Comparison of ENCODE assay signal across 9 mouse cellular contexts in the genomic region with DNA sequence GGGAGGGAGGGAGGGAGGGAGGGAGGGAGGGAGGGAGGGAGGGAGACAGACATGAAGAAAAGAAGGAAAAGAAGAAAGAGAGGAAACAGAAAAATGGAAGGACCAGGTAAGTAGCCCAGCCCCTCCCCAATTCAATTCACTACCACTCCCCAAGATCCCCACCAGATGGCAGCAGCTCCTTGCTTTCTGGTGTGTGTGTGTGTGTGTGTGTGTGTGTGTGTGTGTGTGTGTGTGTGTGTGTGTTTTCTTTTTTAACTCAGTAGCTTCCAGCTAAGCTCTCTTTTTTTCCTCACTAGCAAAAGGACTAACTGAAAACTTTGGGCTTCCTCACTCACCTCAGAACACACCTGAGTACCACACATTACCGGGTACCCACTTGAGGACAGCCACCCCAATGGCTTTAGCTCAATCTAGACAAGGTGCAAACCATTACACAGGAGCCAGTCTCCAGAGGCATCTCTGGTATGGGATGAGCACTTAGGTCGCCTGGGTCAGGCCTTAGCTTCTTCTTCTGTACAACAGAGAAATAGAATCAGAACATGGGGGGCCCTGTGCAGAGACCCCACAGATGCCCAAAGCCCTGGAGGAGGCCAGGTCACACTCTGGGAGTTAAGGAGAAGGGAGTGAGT.
DNase-seq lines count a peak whose midpoint lies in the region; ATAC-seq and TF ChIP-seq lines count a peak whose summit lies in the region.
"Had no signal": no experiment of that assay in that cellular context is flagged by ENCODE, and none has a peak within 500 bp of the region (broad histone marks: within the 10 kb centered on the region; RNA-seq: fewer than 3 reads in every experiment).

No protein-coding gene starts in this region.

- no peaks in the 10 kb centered on the region for H3K36me3 ChIP-seq in heart, postnatal 0 days (replicated peaks; ENCODE audit: control insufficient read depth, insufficient read depth, low read length)
- H3K36me3 ChIP-seq in heart, embryonic 10.5 days: no peaks in the 10 kb centered on the region
- H3K36me3 ChIP-seq in hindbrain, postnatal 0 days (ENCODE audit: insufficient read depth, low read length): no peaks in the 10 kb centered on the region
- no peaks in the 10 kb centered on the region for H3K36me3 ChIP-seq in liver, embryonic 13.5 days
- no peaks in the 10 kb centered on the region for H3K36me3 ChIP-seq in neural tube, embryonic 14.5 days (ENCODE audit: control insufficient read depth, insufficient read depth, low read length)
- H3K36me3 ChIP-seq: limb, embryonic 12.5 days had no signal

- TF ChIP-seq EP300 in heart, postnatal 0 days (IDR thresholded peaks at IDR 0.05; ENCODE audit: low read depth): no peak

- no peak overlapping the region for H3K4me3 ChIP-seq in heart, postnatal 0 days (ENCODE audit: low read depth, low read length)
- no peak overlapping the region for H3K4me3 ChIP-seq in heart, embryonic 10.5 days
- H3K4me3 ChIP-seq in hindbrain, postnatal 0 days (ENCODE audit: low read length): no peak overlapping the region
- H3K4me3 ChIP-seq in liver, embryonic 13.5 days (replicated peaks): no peak overlapping the region
- no peak overlapping the region for H3K4me3 ChIP-seq in neural tube, embryonic 14.5 days (ENCODE audit: low read depth, low read length)
- H3K4me3 ChIP-seq: limb, embryonic 12.5 days had no signal

- no peaks in the 10 kb centered on the region for H3K4me1 ChIP-seq in heart, postnatal 0 days (ENCODE audit: control insufficient read depth, insufficient read depth)
- no peaks in the 10 kb centered on the region for H3K4me1 ChIP-seq in heart, embryonic 10.5 days
- H3K4me1 ChIP-seq in hindbrain, postnatal 0 days (ENCODE audit: insufficient read depth, low read length): no peaks in the 10 kb centered on the region
- H3K4me1 ChIP-seq in liver, embryonic 13.5 days (replicated peaks): peaks cover 59% of the 10 kb centered on the region
- no peaks in the 10 kb centered on the region for H3K4me1 ChIP-seq in neural tube, embryonic 14.5 days (ENCODE audit: control insufficient read depth, insufficient read depth, low read length)
- H3K4me1 ChIP-seq: limb, embryonic 12.5 days had no signal

- no peak overlapping the region for H3K4me2 ChIP-seq in heart, postnatal 0 days (ENCODE audit: low read depth, low read length)
- no peak overlapping the region for H3K4me2 ChIP-seq in hindbrain, postnatal 0 days (ENCODE audit: low read depth, low read length)
- H3K4me2 ChIP-seq in liver, embryonic 13.5 days: no peak overlapping the region
- no peak overlapping the region for H3K4me2 ChIP-seq in neural tube, embryonic 14.5 days (ENCODE audit: low read depth, low read length)
- H3K4me2 ChIP-seq: limb, embryonic 12.5 days had no signal

- no peaks in the 10 kb centered on the region for H3K27me3 ChIP-seq in heart, postnatal 0 days (ENCODE audit: control insufficient read depth, insufficient read depth, low read length)
- H3K27me3 ChIP-seq in heart, embryonic 10.5 days (ENCODE audit: insufficient read depth, poor library complexity, severe bottlenecking): peaks cover 5% of the 10 kb centered on the region; the same call in 1 of the 2 replicates
- H3K27me3 ChIP-seq in hindbrain, postnatal 0 days (ENCODE audit: insufficient read depth, low read length): no peaks in the 10 kb centered on the region
- no peaks in the 10 kb centered on the region for H3K27me3 ChIP-seq in liver, embryonic 13.5 days
- no peaks in the 10 kb centered on the region for H3K27me3 ChIP-seq in neural tube, embryonic 14.5 days (ENCODE audit: control insufficient read depth, insufficient read depth, low read length)
- H3K27me3 ChIP-seq: limb, embryonic 12.5 days had no signal

- H3K27ac ChIP-seq in heart, postnatal 0 days (ENCODE audit: low read depth): no peak overlapping the region
- H3K27ac ChIP-seq in heart, embryonic 10.5 days: no peak overlapping the region
- no peak overlapping the region for H3K27ac ChIP-seq in hindbrain, postnatal 0 days
- H3K27ac ChIP-seq in liver, embryonic 13.5 days: peak overlapping the region; percentile 54
- H3K27ac ChIP-seq in neural tube, embryonic 14.5 days (ENCODE audit: low read depth, low read length): no peak overlapping the region
- H3K27ac ChIP-seq: limb, embryonic 12.5 days had no signal

- ATAC-seq in heart, postnatal 0 days (ENCODE audit: insufficient read depth, low read depth): no peak
- ATAC-seq in hindbrain, postnatal 0 days: peak; percentile 34; the same call in 1 of the 2 replicates
- ATAC-seq in liver, embryonic 13.5 days (ENCODE audit: low read depth): no peak
- peak; percentile 58 for ATAC-seq in neural tube, embryonic 14.5 days (ENCODE audit: low read depth)

- DNase-seq in heart, postnatal 0 days (ENCODE audit: low spot score): peak; percentile 10
- no peak for DNase-seq in heart, embryonic 10.5 days (ENCODE audit: low spot score)
- peak; percentile 30 for DNase-seq in MN1 (ENCODE audit: low spot score)
- DNase-seq in embryo, embryonic 10 days (ENCODE audit: low spot score): peak; percentile 62
- peak; percentile 81 for DNase-seq in hindbrain, postnatal 0 days (ENCODE audit: low spot score)
- DNase-seq in liver, embryonic 13.5 days: no peak
- DNase-seq in thymus, postnatal 36 days: peak; percentile 49 to 53

- WGBS in heart, postnatal 0 days: 45% methylated on average over 2 of the region's 2 CpGs
- WGBS in heart, embryonic 10.5 days: 55% methylated on average over 2 of the region's 2 CpGs
- WGBS in hindbrain, postnatal 0 days: 61% methylated on average over 2 of the region's 2 CpGs
- 38% methylated on average over 2 of the region's 2 CpGs for WGBS in liver, embryonic 13.5 days (ENCODE audit: insufficient replicate concordance)
- WGBS in neural tube, embryonic 14.5 days: 61% methylated on average over 2 of the region's 2 CpGs

- no peaks in the 10 kb centered on the region for H3K9me3 ChIP-seq in heart, postnatal 0 days (replicated peaks; ENCODE audit: control insufficient read depth, low read length)
- no peaks in the 10 kb centered on the region for H3K9me3 ChIP-seq in heart, embryonic 10.5 days
- no peaks in the 10 kb centered on the region for H3K9me3 ChIP-seq in hindbrain, postnatal 0 days (ENCODE audit: low read length)
- no peaks in the 10 kb centered on the region for H3K9me3 ChIP-seq in liver, embryonic 13.5 days (replicated peaks)
- no peaks in the 10 kb centered on the region for H3K9me3 ChIP-seq in neural tube, embryonic 14.5 days (ENCODE audit: control insufficient read depth, low read length)
- H3K9me3 ChIP-seq: limb, embryonic 12.5 days had no signal

- H3K9ac ChIP-seq in heart, postnatal 0 days (replicated peaks; ENCODE audit: low read depth, low read length): no peak overlapping the region
- no peak overlapping the region for H3K9ac ChIP-seq in hindbrain, postnatal 0 days (replicated peaks; ENCODE audit: low read length)
- no peak overlapping the region for H3K9ac ChIP-seq in liver, embryonic 13.5 days
- no peak overlapping the region for H3K9ac ChIP-seq in neural tube, embryonic 14.5 days (replicated peaks; ENCODE audit: low read depth, low read length)
- H3K9ac ChIP-seq: limb, embryonic 12.5 days had no signal

- peak; percentile 84 for TF ChIP-seq CTCF in heart, postnatal 0 days (IDR thresholded peaks at IDR 0.05; ENCODE audit: low read depth)
- TF ChIP-seq CTCF in hindbrain, postnatal 0 days (IDR thresholded peaks at IDR 0.05; ENCODE audit: low read depth): peak; percentile 92

Comparison
In these comparisons a context has a peak if more than half of its experiments do, and no peak if none do; other contexts are left out.
1. DNase-seq: peak in heart, postnatal 0 days (single experiment), MN1 (single experiment), embryo, embryonic 10 days (single experiment), hindbrain, postnatal 0 days (single experiment) and thymus, postnatal 36 days (2 of 2); none in heart, embryonic 10.5 days (single experiment) and liver, embryonic 13.5 days (single experiment).
2. ATAC-seq: peak in hindbrain, postnatal 0 days (single experiment) and neural tube, embryonic 14.5 days (single experiment); none in heart, postnatal 0 days (single experiment) and liver, embryonic 13.5 days (single experiment).